22 mouse cellular contexts compared by ENCODE assay signal in genomic region chr8:111171661-111172060, GRCm38 (mm10).
A peak's percentile ranks its signal among the peaks of the same experiment; 100 is the strongest.
DNase-seq lines count a peak whose midpoint lies in the region; ATAC-seq and TF ChIP-seq lines count a peak whose summit lies in the region.
"Had no signal": no experiment of that assay in that cellular context is flagged by ENCODE, and none has a peak within 500 bp of the region (broad histone marks: within the 10 kb centered on the region; RNA-seq: fewer than 3 reads in every experiment).

No protein-coding gene starts in this region.

- 0 out of 2 replicates have a peak overlapping the region, but pooled peaks have one; percentile 46 for H3K27ac ChIP-seq in forebrain, embryonic 13.5 days
- H3K27ac ChIP-seq in forebrain, embryonic 12.5 days: no peak overlapping the region
- no peak overlapping the region for H3K27ac ChIP-seq in hindbrain, postnatal 0 days
- H3K27ac ChIP-seq in hindbrain, embryonic 14.5 days: no peak overlapping the region
- H3K27ac ChIP-seq in kidney, embryonic 14.5 days (ENCODE audit: low read depth, low read length): no peak overlapping the region
- no peak overlapping the region for H3K27ac ChIP-seq in midbrain, postnatal 0 days (ENCODE audit: low read depth, low read length)
- H3K27ac ChIP-seq in midbrain, embryonic 13.5 days: no peak overlapping the region
- H3K27ac ChIP-seq: embryonic facial prominence, embryonic 12.5 days; heart, embryonic 10.5 days; hindbrain, embryonic 12.5 days had no signal

- H3K9me3 ChIP-seq in forebrain, embryonic 13.5 days (replicated peaks): no peaks in the 10 kb centered on the region
- H3K9me3 ChIP-seq in forebrain, embryonic 12.5 days: no peaks in the 10 kb centered on the region
- no peaks in the 10 kb centered on the region for H3K9me3 ChIP-seq in hindbrain, postnatal 0 days (ENCODE audit: low read length)
- H3K9me3 ChIP-seq in hindbrain, embryonic 14.5 days (ENCODE audit: control insufficient read depth, low read length): no peaks in the 10 kb centered on the region
- no peaks in the 10 kb centered on the region for H3K9me3 ChIP-seq in kidney, embryonic 14.5 days (ENCODE audit: control insufficient read depth, low read length)
- no peaks in the 10 kb centered on the region for H3K9me3 ChIP-seq in midbrain, postnatal 0 days (ENCODE audit: low read length)
- no peaks in the 10 kb centered on the region for H3K9me3 ChIP-seq in midbrain, embryonic 13.5 days
- H3K9me3 ChIP-seq: embryonic facial prominence, embryonic 12.5 days; G1E; heart, embryonic 10.5 days; hindbrain, embryonic 12.5 days had no signal

- H3K4me3 ChIP-seq in forebrain, embryonic 13.5 days: no peak overlapping the region
- no peak overlapping the region for H3K4me3 ChIP-seq in forebrain, embryonic 12.5 days (replicated peaks)
- no peak overlapping the region for H3K4me3 ChIP-seq in hindbrain, postnatal 0 days (ENCODE audit: low read length)
- no peak overlapping the region for H3K4me3 ChIP-seq in hindbrain, embryonic 14.5 days (replicated peaks; ENCODE audit: low read length)
- H3K4me3 ChIP-seq in kidney, embryonic 14.5 days (ENCODE audit: low read length): no peak overlapping the region
- H3K4me3 ChIP-seq in midbrain, postnatal 0 days (ENCODE audit: low read depth, low read length): no peak overlapping the region
- H3K4me3 ChIP-seq in midbrain, embryonic 13.5 days (replicated peaks): no peak overlapping the region
- H3K4me3 ChIP-seq: embryonic facial prominence, embryonic 12.5 days; heart, embryonic 10.5 days; hindbrain, embryonic 12.5 days had no signal

- H3K4me1 ChIP-seq in forebrain, embryonic 13.5 days: 0 out of 2 replicates have a peak, but pooled peaks cover 3% of the 10 kb centered on the region
- H3K4me1 ChIP-seq in forebrain, embryonic 12.5 days: no peaks in the 10 kb centered on the region
- no peaks in the 10 kb centered on the region for H3K4me1 ChIP-seq in hindbrain, postnatal 0 days (ENCODE audit: insufficient read depth, low read length)
- no peaks in the 10 kb centered on the region for H3K4me1 ChIP-seq in hindbrain, embryonic 14.5 days (replicated peaks; ENCODE audit: control insufficient read depth, insufficient read depth, low read length)
- no peaks in the 10 kb centered on the region for H3K4me1 ChIP-seq in kidney, embryonic 14.5 days (ENCODE audit: control insufficient read depth, insufficient read depth, low read length)
- H3K4me1 ChIP-seq in midbrain, postnatal 0 days (ENCODE audit: insufficient read depth, low read length): no peaks in the 10 kb centered on the region
- no peaks in the 10 kb centered on the region for H3K4me1 ChIP-seq in midbrain, embryonic 13.5 days (replicated peaks)
- H3K4me1 ChIP-seq: embryonic facial prominence, embryonic 12.5 days; heart, embryonic 10.5 days; hindbrain, embryonic 12.5 days had no signal

- H3K36me3 ChIP-seq in forebrain, embryonic 13.5 days (ENCODE audit: poor library complexity, severe bottlenecking): peaks cover 88% of the 10 kb centered on the region
- peaks cover 86% of the 10 kb centered on the region for H3K36me3 ChIP-seq in forebrain, embryonic 12.5 days (replicated peaks)
- peaks cover 75% of the 10 kb centered on the region for H3K36me3 ChIP-seq in hindbrain, postnatal 0 days (ENCODE audit: insufficient read depth, low read length)
- H3K36me3 ChIP-seq in hindbrain, embryonic 14.5 days (replicated peaks; ENCODE audit: control insufficient read depth, insufficient read depth): peaks cover 95% of the 10 kb centered on the region
- peaks cover 79% of the 10 kb centered on the region for H3K36me3 ChIP-seq in kidney, embryonic 14.5 days (ENCODE audit: control insufficient read depth, insufficient read depth, low read length)
- H3K36me3 ChIP-seq in midbrain, postnatal 0 days (ENCODE audit: insufficient read depth, low read length): peaks cover 66% of the 10 kb centered on the region
- peaks cover 91% of the 10 kb centered on the region for H3K36me3 ChIP-seq in midbrain, embryonic 13.5 days

- no peaks in the 10 kb centered on the region for H3K27me3 ChIP-seq in forebrain, embryonic 13.5 days
- no peaks in the 10 kb centered on the region for H3K27me3 ChIP-seq in forebrain, embryonic 12.5 days
- no peaks in the 10 kb centered on the region for H3K27me3 ChIP-seq in hindbrain, postnatal 0 days (ENCODE audit: insufficient read depth, low read length)
- no peaks in the 10 kb centered on the region for H3K27me3 ChIP-seq in hindbrain, embryonic 14.5 days (ENCODE audit: control insufficient read depth, insufficient read depth, low read length)
- no peaks in the 10 kb centered on the region for H3K27me3 ChIP-seq in kidney, embryonic 14.5 days (ENCODE audit: control insufficient read depth, insufficient read depth, low read length)
- H3K27me3 ChIP-seq in midbrain, postnatal 0 days (ENCODE audit: insufficient read depth, low read length): no peaks in the 10 kb centered on the region
- H3K27me3 ChIP-seq in midbrain, embryonic 13.5 days: no peaks in the 10 kb centered on the region
- H3K27me3 ChIP-seq: embryonic facial prominence, embryonic 12.5 days; hindbrain, embryonic 12.5 days had no signal

- H3K4me2 ChIP-seq in forebrain, embryonic 13.5 days: no peak overlapping the region
- no peak overlapping the region for H3K4me2 ChIP-seq in forebrain, embryonic 12.5 days
- H3K4me2 ChIP-seq in hindbrain, postnatal 0 days (ENCODE audit: low read depth, low read length): no peak overlapping the region
- no peak overlapping the region for H3K4me2 ChIP-seq in hindbrain, embryonic 14.5 days (replicated peaks)
- no peak overlapping the region for H3K4me2 ChIP-seq in kidney, embryonic 14.5 days (replicated peaks; ENCODE audit: low read depth, low read length)
- H3K4me2 ChIP-seq in midbrain, postnatal 0 days (ENCODE audit: low read depth, low read length, poor library complexity, severe bottlenecking): no peak overlapping the region
- H3K4me2 ChIP-seq in midbrain, embryonic 13.5 days (replicated peaks): no peak overlapping the region
- H3K4me2 ChIP-seq: embryonic facial prominence, embryonic 12.5 days; hindbrain, embryonic 12.5 days had no signal

- ATAC-seq in forebrain, embryonic 13.5 days: peak; percentile 38; the same call in 1 of the 2 replicates
- no peak for ATAC-seq in forebrain, embryonic 12.5 days (ENCODE audit: low FRiP score)
- no peak for ATAC-seq in hindbrain, postnatal 0 days
- ATAC-seq in hindbrain, embryonic 14.5 days (ENCODE audit: low FRiP score): no peak
- ATAC-seq in kidney, embryonic 14.5 days (ENCODE audit: low FRiP score, low TSS enrichment): no peak
- no peak for ATAC-seq in midbrain, postnatal 0 days (ENCODE audit: low FRiP score)
- ATAC-seq in midbrain, embryonic 13.5 days: no peak
- ATAC-seq: CD4-positive, CD25-positive, alpha-beta regulatory T cell, adult 4 months had no signal

- TF ChIP-seq CTCF in hindbrain, postnatal 0 days (IDR thresholded peaks at IDR 0.05; ENCODE audit: low read depth): no peak
- TF ChIP-seq CTCF in midbrain, postnatal 0 days (IDR thresholded peaks at IDR 0.05): no peak

- peak; percentile 19 for DNase-seq in hindbrain, postnatal 0 days (ENCODE audit: low spot score)
- no peak for DNase-seq in hindbrain, embryonic 14.5 days (ENCODE audit: low spot score)
- DNase-seq in kidney, adult 8-10 months: peak; percentile 22 to 43
- DNase-seq in midbrain, postnatal 0 days (ENCODE audit: low spot score): peak; percentile 1
- DNase-seq: adrenal gland, postnatal 10 days; B cell, adult 2 months; cerebellum, adult 11-12 months; cerebellum, adult 9-10 months; cerebellum, postnatal 25 days; gastrocnemius, postnatal 10 days; heart, adult 18-20 months; heart, postnatal 10 days; heart, postnatal 4 days had no signal

- 69% methylated on average over 5 of the region's 5 CpGs for WGBS in forebrain, embryonic 13.5 days
- 81% methylated on average over 5 of the region's 5 CpGs for WGBS in forebrain, embryonic 12.5 days
- WGBS in hindbrain, postnatal 0 days: 72% methylated on average over 5 of the region's 5 CpGs
- WGBS in hindbrain, embryonic 14.5 days: 76% methylated on average over 5 of the region's 5 CpGs
- 89% methylated on average over 5 of the region's 5 CpGs for WGBS in kidney, embryonic 14.5 days
- WGBS in midbrain, postnatal 0 days: 77% methylated on average over 5 of the region's 5 CpGs
- 86% methylated on average over 5 of the region's 5 CpGs for WGBS in midbrain, embryonic 13.5 days

- no peak overlapping the region for H3K9ac ChIP-seq in forebrain, embryonic 13.5 days
- no peak overlapping the region for H3K9ac ChIP-seq in forebrain, embryonic 12.5 days
- no peak overlapping the region for H3K9ac ChIP-seq in hindbrain, postnatal 0 days (replicated peaks; ENCODE audit: low read length)
- no peak overlapping the region for H3K9ac ChIP-seq in hindbrain, embryonic 14.5 days
- no peak overlapping the region for H3K9ac ChIP-seq in kidney, embryonic 14.5 days (ENCODE audit: low read depth, low read length)
- H3K9ac ChIP-seq in midbrain, postnatal 0 days (replicated peaks; ENCODE audit: low read length, poor library complexity, severe bottlenecking): no peak overlapping the region
- H3K9ac ChIP-seq in midbrain, embryonic 13.5 days (replicated peaks): no peak overlapping the region
- H3K9ac ChIP-seq: embryonic facial prominence, embryonic 12.5 days; hindbrain, embryonic 12.5 days had no signal
